Mouse (Mus musculus): Measurements from ENCODE around the gene Ralgps1. TPM values are rescaled to one million over a fixed set of nuclear protein-coding genes. Genes with fewer than 3 reads are reported as not detected.
A peak's percentile ranks its signal among the peaks of the same experiment; 100 is the strongest.

The Ralgps1 gene
- polyA plus RNA-seq, 1 experiment: not detected

DNA sequence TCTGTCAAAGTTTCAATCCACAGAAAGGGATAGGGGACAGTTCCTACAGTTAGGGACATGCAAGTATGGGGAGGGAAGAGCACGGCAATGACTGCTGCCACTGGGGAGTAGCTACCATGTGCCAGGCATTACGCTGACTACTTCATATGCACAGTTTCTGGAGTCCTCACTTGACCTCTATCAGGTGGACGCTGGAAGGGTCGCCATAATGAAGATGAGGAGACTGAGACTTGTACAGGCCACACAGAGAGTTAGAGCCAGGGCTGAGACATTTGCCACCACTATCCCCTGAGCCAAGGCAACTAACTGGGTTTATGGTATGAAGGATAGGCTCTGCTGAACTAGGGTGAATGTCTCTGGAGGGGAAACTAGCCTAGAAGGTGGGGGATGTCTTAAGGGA lies 233.6 kb downstream of the Ralgps1 start:
- H3K27me3 ChIP-seq (ENCODE audit: control insufficient read depth): peaks cover 14% of the 10 kb centered on the region
- no peak for TF ChIP-seq TAL1 (IDR thresholded peaks at IDR 0.05; ENCODE audit: low read length)
- no peak for TF ChIP-seq GATA1 (IDR thresholded peaks at IDR 0.05; ENCODE audit: low read length)
- no peaks in the 10 kb centered on the region for H3K36me3 ChIP-seq (ENCODE audit: control insufficient read depth)
- H3K9me3 ChIP-seq (ENCODE audit: control insufficient read depth, low read length): no peaks in the 10 kb centered on the region
- no peak overlapping the region for H3K4me3 ChIP-seq (replicated peaks)
- no peaks in the 10 kb centered on the region for H3K4me1 ChIP-seq (ENCODE audit: control insufficient read depth)

DNA sequence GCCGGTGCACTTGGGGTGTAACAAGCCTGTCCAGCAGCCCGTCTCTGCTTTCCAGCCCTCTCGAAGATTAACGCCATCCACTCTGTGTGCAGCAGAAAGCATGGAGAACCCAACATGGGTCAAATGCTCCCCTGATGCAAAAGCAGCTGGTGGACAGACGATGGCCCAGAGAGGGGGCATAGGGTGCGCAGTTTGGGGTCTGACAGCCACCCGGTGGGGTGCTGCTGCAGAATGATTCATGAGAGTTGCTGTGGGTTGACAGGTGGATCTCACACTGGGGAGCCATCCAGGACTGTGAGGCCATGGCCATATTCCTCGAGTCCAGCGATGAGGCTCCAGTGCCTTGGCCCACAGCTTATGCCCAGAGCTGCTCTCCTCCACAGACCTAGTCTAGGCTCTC lies 234.0 kb downstream of the Ralgps1 start:
- H3K9me3 ChIP-seq (ENCODE audit: control insufficient read depth, low read length): no peaks in the 10 kb centered on the region
- no peak for TF ChIP-seq TAL1 (IDR thresholded peaks at IDR 0.05; ENCODE audit: low read length)
- H3K27me3 ChIP-seq (ENCODE audit: control insufficient read depth): peaks cover 19% of the 10 kb centered on the region
- H3K4me3 ChIP-seq (replicated peaks): no peak overlapping the region
- H3K36me3 ChIP-seq (ENCODE audit: control insufficient read depth): no peaks in the 10 kb centered on the region
- H3K4me1 ChIP-seq (ENCODE audit: control insufficient read depth): peaks cover 1% of the 10 kb centered on the region

DNA sequence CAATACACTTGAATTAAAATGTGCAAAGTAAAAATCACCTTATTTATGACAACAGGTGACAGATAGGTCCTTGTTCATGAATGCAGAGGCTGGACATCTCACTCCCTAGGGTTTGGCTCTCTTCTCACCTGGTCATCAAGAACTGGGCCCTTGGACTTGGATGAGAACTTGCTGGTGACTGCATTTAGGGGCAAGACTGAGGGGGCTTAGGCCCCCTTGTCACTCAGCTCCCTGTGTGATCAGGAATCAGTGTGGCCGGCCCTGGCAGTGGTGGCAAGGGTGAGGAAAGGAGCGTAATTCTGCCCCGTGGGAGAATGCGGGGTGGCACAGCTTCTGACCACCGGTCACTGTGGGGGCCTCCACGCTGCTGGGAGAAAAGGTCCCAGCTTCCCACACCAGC lies 234.9 kb downstream of the Ralgps1 start:
- Histone ChIP-seq H3K9me3 (ENCODE audit: control insufficient read depth, low read length) (peaks cover 1% of the 10 kb centered on the region; the same call in 1 of the 2 replicates), H3K4me3 (replicated peaks) (no peak overlapping the region), H3K27me3 (ENCODE audit: control insufficient read depth) (peaks cover 28% of the 10 kb centered on the region), H3K36me3 (ENCODE audit: control insufficient read depth) (no peaks in the 10 kb centered on the region), H3K4me1 (ENCODE audit: control insufficient read depth) (peaks cover 9% of the 10 kb centered on the region)
- TF ChIP-seq TAL1 (IDR thresholded peaks at IDR 0.05; ENCODE audit: low read length) (no peak), GATA1 (IDR thresholded peaks at IDR 0.05; ENCODE audit: low read length) (no peak)

DNA sequence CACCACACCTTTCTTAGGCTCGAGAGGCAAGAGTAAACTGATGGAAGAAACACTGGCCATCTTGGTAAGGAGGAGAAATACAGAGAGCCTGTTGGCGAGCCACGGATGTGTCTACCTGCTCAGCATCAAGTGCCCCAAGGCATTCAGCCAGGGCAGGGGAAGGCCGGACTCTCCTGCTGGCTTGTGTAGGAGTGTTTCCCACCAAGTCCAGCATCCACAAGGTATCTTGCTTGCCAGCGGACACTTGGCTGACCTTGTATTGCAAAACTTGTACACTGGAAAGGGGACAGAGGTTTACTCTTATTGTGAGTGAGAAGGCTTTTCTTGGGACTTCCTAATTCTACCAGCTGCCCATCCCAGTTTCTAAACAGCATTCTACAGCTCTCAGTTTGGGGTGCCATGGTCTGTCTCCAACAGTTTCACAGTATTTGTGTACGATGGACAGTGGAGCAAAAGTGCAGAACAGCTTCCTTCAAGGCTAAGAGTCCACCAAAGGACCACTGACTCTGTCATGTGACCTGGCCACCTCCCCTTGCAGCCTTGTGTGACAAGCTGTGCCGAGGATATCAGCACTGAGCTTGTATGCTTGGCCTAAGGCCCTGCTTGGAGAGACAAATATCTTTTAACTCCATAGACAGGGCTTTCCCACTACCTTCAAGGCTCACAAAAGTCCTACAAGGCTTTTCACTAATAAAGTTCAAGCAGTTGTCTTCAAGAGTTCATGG lies 236.4 kb downstream of the Ralgps1 start:
- peaks cover 10% of the 10 kb centered on the region for H3K9me3 ChIP-seq (ENCODE audit: control insufficient read depth, low read length)
- H3K36me3 ChIP-seq (ENCODE audit: control insufficient read depth): no peaks in the 10 kb centered on the region
- H3K4me3 ChIP-seq (replicated peaks): no peak overlapping the region
- TF ChIP-seq TAL1 (IDR thresholded peaks at IDR 0.05; ENCODE audit: low read length) (no peak), GATA1 (IDR thresholded peaks at IDR 0.05; ENCODE audit: low read length) (no peak)
- peaks cover 24% of the 10 kb centered on the region for H3K4me1 ChIP-seq (ENCODE audit: control insufficient read depth)
- peaks cover 40% of the 10 kb centered on the region for H3K27me3 ChIP-seq (ENCODE audit: control insufficient read depth)

DNA sequence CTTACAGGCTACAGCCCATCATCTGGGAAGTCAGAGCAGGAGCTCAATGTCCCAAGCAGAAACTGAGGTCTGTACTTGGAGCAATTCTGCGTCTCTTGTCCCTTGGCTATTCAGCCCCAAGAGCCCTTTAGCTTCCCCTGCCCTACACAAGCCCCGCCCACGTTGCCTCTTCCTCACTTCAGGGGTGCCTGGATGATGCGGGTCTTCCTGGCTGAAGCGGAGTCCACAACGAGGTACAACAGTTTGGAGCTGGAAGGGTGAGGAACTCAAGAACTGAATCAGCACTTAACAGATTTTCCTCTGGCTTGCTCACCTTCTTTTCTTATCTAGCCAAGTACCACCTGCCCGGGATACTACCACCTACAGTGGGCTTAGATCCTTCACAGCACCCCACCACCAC lies 239.0 kb downstream of the Ralgps1 start:
- Histone ChIP-seq H3K4me3 (replicated peaks) (no peak overlapping the region), H3K36me3 (ENCODE audit: control insufficient read depth) (no peaks in the 10 kb centered on the region), H3K27me3 (ENCODE audit: control insufficient read depth) (peaks cover 54% of the 10 kb centered on the region), H3K4me1 (ENCODE audit: control insufficient read depth) (peaks cover 29% of the 10 kb centered on the region), H3K9me3 (ENCODE audit: control insufficient read depth, low read length) (peaks cover 10% of the 10 kb centered on the region)
- TF ChIP-seq TAL1 (IDR thresholded peaks at IDR 0.05; ENCODE audit: low read length) (no peak), GATA1 (IDR thresholded peaks at IDR 0.05; ENCODE audit: low read length) (no peak)

DNA sequence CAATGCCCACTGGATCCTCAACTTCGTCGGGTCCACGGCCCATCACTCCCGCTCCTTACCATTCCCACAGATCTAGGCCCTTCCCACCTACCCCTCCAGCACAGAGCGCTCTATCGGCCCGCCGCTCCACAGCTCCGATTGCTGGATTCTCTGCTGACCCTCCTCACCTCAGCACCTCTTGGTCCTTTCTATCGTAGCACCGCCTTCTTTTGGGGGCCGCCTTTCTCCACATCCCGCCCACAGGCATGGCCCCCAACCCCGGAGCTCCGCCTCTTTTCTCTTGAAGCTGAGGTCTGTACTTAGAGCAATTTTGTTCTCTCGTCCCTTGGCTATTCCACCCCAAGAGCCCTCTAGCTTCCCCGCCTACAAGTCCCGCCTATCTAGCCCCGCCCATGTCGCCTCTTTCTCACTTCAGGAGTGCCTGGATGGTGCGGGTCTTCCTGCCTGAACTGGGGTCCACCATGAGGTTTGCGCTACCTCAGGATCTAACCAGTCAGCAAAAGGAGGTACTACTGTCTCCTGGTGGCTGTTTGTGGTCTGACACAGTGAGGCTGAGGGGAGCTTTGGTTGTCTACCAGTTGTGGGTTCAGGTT lies 239.7 kb downstream of the Ralgps1 start, which contains the start of gene Garnl3:
Gene Garnl3 (minus strand): TSS at position 155 of the 593 bp plus-strand sequence.
- Histone ChIP-seq H3K4me3 (replicated peaks) (peak within 1 kb of the TSS; percentile 63), H3K4me1 (ENCODE audit: control insufficient read depth) (peaks cover 29% of the 10 kb centered on the region), H3K36me3 (ENCODE audit: control insufficient read depth) (no peaks in the 10 kb centered on the region), H3K27me3 (ENCODE audit: control insufficient read depth) (peaks cover 54% of the 10 kb centered on the region), H3K9me3 (ENCODE audit: control insufficient read depth, low read length) (peaks cover 10% of the 10 kb centered on the region)
- TF ChIP-seq TAL1 (IDR thresholded peaks at IDR 0.05; ENCODE audit: low read length) (no peak), GATA1 (IDR thresholded peaks at IDR 0.05; ENCODE audit: low read length) (no peak)

DNA sequence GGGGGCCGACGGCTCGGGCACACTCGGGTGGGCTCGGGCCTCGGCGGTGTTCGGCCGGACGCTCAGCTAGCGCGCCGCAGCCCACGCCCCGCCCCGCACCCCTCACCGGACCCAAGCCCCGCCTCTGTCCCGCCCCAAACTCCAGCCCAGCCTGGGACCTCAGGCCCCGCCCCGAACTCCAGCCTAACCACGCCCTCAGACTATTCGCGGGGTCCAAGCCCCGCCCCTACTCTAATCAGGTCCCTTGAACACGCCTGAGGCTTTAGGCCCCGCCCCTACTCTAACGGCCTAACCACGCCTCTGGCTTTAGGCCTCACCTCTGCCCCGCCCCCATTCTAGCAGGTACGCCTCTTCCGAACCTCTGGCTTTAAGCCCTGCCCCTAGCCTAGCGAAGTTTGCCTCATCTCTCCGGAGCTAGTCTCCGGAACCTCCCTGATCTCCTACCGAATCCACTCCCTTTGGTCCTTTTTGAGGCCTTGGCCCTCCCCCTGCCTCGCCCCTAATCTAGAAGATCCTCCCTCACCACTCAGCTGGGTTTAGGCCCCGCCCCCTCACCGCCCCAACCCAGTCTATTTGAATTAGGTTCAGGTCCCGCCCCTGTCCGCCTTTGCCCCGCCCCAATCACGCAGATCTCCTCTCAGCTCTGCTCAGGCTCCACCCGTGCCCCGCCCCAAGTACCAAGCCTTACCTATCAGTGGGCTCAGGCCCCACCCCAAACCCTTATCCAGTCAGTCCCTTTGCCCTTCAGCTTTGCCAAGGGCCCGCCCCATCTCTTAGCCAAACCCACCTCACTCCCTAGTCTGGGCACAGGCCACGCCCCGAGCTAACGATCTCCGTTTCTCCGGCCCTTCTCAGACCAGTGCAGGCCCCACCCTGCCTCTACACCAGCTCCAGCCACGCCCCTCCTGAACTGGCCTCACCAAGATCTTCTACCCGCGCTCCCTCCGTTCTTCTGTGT lies 240.5 kb downstream of the Ralgps1 start:
- H3K9me3 ChIP-seq (ENCODE audit: control insufficient read depth, low read length): peaks cover 10% of the 10 kb centered on the region
- TF ChIP-seq TAL1 (IDR thresholded peaks at IDR 0.05; ENCODE audit: low read length): no peak
- TF ChIP-seq GATA1 (IDR thresholded peaks at IDR 0.05; ENCODE audit: low read length): no peak
- no peaks in the 10 kb centered on the region for H3K36me3 ChIP-seq (ENCODE audit: control insufficient read depth)
- peak overlapping the region; percentile 63 for H3K4me3 ChIP-seq (replicated peaks)
- peaks cover 29% of the 10 kb centered on the region for H3K4me1 ChIP-seq (ENCODE audit: control insufficient read depth)
- H3K27me3 ChIP-seq (ENCODE audit: control insufficient read depth): peaks cover 54% of the 10 kb centered on the region

DNA sequence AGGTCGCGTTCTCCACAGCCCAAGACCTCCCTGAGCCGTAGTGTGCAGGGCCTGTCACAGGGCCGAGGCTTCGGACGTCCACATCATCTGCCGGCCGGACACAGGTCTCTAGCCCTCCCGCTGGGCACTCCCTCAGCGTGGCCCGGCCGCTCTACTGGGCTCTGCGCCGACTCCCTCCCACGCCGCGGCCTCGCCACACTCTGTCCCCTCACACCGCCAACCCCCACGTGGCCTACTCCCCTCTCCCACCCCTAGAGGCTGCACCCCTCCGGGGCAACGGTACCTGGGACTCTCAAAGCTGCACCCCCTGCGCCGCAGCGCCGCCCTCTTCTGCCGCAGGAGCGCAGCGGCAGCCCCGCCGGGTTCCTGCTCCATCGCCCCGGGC lies 241.2 kb downstream of the Ralgps1 start:
- Histone ChIP-seq H3K9me3 (ENCODE audit: control insufficient read depth, low read length) (peaks cover 10% of the 10 kb centered on the region), H3K4me3 (replicated peaks) (peak overlapping the region; percentile 63), H3K4me1 (ENCODE audit: control insufficient read depth) (peaks cover 29% of the 10 kb centered on the region), H3K27me3 (ENCODE audit: control insufficient read depth) (peaks cover 54% of the 10 kb centered on the region), H3K36me3 (ENCODE audit: control insufficient read depth) (no peaks in the 10 kb centered on the region)
- no peak for TF ChIP-seq GATA1 (IDR thresholded peaks at IDR 0.05; ENCODE audit: low read length)
- no peak for TF ChIP-seq TAL1 (IDR thresholded peaks at IDR 0.05; ENCODE audit: low read length)

DNA sequence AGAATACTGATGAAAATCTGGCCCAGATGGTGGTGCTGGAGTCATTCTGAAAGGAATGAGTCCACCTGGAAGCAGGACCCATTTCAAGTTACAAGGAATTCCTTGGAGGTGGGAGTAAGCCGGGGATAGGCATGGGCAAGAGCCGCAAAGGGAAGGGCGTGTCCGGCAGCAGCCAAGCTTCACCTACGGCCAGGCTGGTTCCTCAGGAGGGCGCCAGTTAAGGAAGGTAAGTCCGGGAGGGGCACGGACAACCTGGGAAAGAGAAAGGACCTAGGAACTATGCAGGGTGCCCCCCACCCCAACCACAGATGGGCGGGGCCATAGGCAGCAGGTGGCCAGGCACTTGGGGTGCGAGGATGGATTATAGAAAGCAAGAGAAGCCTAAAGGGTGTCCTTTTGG lies 241.6 kb downstream of the Ralgps1 start:
- Histone ChIP-seq H3K27me3 (ENCODE audit: control insufficient read depth) (peaks cover 53% of the 10 kb centered on the region), H3K36me3 (ENCODE audit: control insufficient read depth) (no peaks in the 10 kb centered on the region), H3K4me3 (replicated peaks) (peak overlapping the region; percentile 63), H3K9me3 (ENCODE audit: control insufficient read depth, low read length) (peaks cover 10% of the 10 kb centered on the region), H3K4me1 (ENCODE audit: control insufficient read depth) (peaks cover 29% of the 10 kb centered on the region)
- TF ChIP-seq TAL1 (IDR thresholded peaks at IDR 0.05; ENCODE audit: low read length): no peak
- no peak for TF ChIP-seq GATA1 (IDR thresholded peaks at IDR 0.05; ENCODE audit: low read length)
